Mouse (Mus musculus) frontal cortex, postnatal 10 days (tissue): ENCODE data around the gene Hbb-bt.
"Not testable (repeated sequence)": the region's sequence is repeated elsewhere in the genome, so short reads cannot be mapped to it uniquely, and the experiment has no call there.

Experiments
- DNase-seq, 2 experiments: peaks; one replicate each; pipeline ENCODE4 v3.0.0; 2022; ENCODE audit warnings: low spot score in 2 of 2, mixed read lengths in 1 of 2

Hbb-bt gene

GRCm38 (mm10) chr7:103813766-103814165 is at the start of gene Hbb-bt:
Hbb-bt (minus strand) TSS chr7:103813996.
- no peak for DNase-seq

DNA sequence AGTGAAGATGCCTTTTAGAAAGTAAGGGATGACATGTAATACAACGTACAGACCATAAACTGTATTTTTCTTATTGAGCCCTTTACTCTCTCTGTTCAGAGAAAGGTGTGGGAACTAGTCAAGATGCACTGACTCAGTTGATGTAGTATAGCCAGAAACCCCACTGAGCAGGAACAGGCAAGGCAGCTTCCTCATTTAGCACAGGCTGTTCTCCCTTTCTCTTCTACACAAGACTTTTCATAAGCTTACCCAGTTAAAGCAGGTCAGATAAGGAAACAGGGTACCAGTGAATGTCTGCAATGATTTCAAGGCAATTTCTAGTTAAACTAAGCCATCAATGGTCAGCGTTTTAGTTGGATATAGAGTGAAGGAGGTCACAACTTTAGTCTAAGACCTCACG is 47.7 kb upstream of the Hbb-bt start:
- no peak for DNase-seq

- DNase-seq, result no peak
These were observed 47.1 kb upstream of the Hbb-bt start for GRCm38 (mm10) chr7:103860855-103861254.

DNA sequence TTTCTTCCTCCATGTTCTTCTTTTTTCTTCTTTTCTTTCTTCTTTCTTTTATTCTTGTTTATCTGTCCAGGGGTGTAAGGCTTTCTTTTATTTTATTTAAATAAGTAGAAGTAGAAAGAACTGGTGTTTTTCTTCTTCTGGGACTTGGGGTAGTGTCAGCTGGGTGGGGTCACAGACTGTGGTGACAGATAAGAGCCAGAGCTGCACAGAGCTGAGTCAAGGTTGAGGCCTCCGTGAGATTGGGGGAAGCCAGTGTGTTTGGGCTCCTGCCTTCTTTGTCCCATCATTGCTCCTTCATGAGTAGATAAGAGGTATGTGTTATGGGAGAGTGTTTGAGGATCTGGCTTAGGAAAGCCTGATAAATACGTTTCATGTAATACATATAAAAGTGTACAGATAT is 45.3 kb upstream of the Hbb-bt start:
- no peak for DNase-seq

DNA sequence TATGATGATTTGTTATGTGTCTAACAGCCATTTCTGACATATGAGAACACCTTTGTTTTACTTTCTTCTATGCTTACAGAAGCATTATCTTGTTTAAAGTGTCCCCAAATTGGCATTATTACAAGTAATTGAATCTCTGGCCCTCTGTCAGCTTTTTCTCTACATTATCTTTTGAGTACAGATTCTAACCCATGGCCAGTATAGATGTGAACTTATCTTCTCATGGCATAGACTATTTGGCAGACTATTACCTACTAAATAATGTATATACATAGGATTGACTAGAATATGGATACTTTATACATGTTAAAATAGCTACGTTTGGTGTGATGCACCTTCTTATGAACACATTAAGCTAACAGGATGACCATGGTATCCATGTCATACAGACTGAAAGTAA is 40.9 kb upstream of the Hbb-bt start:
- DNase-seq, result no peak

- DNase-seq, result no peak
These were observed 39.3 kb upstream of the Hbb-bt start, which contains the start of gene Hbb-y for GRCm38 (mm10) chr7:103853090-103853489. Hbb-y (minus strand) TSS chr7:103853216.

- DNase-seq, result no peak
These were observed 30.9 kb upstream of the Hbb-bt start for GRCm38 (mm10) chr7:103844525-103845325.

DNA sequence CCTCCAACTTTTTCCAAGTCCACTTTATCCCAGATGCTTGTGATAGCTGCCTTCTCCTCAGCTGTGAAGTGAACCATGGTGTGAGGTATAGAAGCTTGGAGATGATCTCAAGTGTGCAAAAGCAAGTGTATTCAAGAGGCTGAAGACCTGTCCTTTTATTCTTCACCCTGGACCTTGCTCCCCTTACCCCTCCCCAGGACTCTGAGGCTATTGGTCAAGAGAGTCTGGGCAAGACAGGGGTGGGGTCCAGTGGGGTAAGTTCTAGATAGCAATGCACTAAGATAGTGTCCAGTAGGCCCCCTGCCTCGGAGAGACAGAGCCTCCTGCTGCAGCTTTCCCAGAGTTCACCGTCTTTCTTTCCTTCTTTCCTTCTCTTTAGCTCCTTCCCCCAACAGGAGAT is 29.2 kb upstream of the Hbb-bt start, which contains the start of gene Hbb-bh1:
Hbb-bh1 (minus strand) TSS at position 131 of the 400 bp plus-strand sequence.
- DNase-seq, result no peak

DNA sequence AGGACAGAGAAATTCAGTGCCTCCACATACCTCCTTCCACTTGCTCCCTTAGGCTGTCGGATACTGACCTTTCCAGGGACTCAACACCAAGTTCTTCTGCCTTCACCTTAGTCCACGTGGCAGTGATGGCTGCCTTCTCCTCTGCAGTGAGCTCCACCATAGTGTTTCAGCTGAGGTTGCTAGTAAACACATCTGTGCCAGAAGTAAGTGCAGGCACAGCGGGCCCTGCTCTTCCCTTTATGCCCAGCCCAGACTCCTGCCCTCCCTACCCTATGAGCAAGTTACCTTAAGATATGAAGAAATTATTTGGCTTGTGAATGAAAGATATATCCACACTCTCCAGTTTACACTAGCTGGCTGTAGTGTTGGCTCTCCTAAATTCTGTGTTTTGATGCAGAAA is 26.5 kb upstream of the Hbb-bt start, which contains the start of gene Hbb-bh2:
Hbb-bh2 (minus strand) TSS at position 253 of the 400 bp plus-strand sequence.
- DNase-seq, result no peak

DNA sequence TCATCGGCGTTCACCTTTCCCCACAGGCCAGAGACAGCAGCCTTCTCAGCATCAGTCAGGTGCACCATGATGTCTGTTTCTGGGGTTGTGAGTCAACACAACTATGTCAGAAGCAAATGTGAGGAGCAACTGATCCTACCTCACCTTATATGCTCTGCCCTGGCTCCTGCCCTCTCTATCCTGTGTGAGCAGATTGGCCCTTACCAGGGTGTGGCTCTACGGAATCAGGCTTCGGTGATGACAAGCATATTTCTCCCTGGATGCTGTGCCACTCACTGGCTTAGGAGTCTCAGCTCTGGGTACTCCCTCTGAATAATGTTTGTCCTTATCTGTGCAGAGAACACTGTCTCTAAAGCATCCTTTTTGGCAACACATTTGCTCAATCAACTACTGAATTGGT is 14.0 kb upstream of the Hbb-bt start, which contains the start of gene Hbb-bs:
Hbb-bs (minus strand) TSS at position 289 of the 400 bp plus-strand sequence.
- DNase-seq, result no peak

DNA sequence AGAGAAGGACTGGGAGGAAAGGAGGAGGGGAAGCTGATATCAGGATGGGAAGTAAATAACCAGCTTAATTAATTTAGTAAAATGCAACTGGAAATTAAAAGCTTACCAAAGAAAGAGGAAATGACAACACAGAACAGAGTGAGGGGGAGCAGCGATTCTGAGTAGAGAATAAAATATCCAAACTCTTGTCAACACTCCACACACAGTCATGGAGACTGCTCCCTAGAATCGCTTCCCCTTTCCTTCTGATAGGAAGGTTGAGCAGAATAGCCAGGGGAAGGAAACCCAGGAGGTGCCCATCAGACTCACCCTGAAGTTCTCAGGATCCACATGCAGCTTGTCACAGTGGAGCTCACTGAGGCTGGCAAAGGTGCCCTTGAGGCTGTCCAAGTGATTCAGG is 13.3 kb upstream of the Hbb-bt start:
- DNase-seq, result not testable (repeated sequence)

- no peak for DNase-seq
These were observed 12.6 kb upstream of the Hbb-bt start for GRCm38 (mm10) chr7:103826255-103826887.

DNA sequence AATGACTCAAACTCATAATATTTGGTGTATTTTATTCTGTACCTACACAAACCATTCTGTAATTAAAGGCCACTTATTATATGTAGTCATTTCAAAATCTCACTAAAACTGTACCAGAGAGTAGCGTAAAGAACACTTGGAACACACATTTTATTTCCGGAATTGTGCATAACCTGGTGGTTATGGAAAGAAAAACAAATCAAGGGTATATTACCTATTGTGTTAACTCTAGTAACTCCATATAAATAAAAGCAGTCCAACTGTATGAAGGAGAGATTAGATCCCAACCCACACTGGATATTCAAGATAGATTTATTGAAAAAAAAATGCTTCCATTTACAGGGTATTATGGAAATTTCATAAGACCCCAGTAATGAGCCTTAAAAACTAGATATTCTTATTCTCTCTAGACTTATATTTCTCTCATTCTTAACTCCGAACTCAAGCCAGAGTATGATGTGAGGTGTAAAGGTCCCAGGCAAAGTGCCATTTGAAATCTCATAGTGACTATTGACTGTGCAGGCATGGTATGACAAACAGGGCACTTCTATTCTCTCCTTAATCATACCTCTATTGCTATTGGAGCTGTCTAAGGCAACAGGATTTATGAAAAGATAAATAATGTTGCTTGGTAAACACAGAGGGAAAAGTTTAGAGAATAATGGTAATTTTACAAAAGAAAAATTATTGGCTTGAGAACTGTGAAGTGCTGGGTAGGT is 11.9 kb upstream of the Hbb-bt start:
- no peak for DNase-seq

- DNase-seq, result no peak
These were observed 10.8 kb upstream of the Hbb-bt start for GRCm38 (mm10) chr7:103824597-103824996.

GRCm38 (mm10) chr7:103815085-103815484 is 1.3 kb upstream of the Hbb-bt start:
- DNase-seq, result not testable (repeated sequence)

- DNase-seq, result not testable (repeated sequence)
These were observed 644 bp downstream of the Hbb-bt start for GRCm38 (mm10) chr7:103813152-103813551.

- no peak for DNase-seq
These were observed 1.6 kb downstream of the Hbb-bt start for GRCm38 (mm10) chr7:103812174-103812573.

GRCm38 (mm10) chr7:103811223-103811845 is 2.5 kb downstream of the Hbb-bt start:
- DNase-seq, result no peak

- DNase-seq, result no peak
These were observed 3.0 kb downstream of the Hbb-bt start for GRCm38 (mm10) chr7:103810746-103811145.

DNA sequence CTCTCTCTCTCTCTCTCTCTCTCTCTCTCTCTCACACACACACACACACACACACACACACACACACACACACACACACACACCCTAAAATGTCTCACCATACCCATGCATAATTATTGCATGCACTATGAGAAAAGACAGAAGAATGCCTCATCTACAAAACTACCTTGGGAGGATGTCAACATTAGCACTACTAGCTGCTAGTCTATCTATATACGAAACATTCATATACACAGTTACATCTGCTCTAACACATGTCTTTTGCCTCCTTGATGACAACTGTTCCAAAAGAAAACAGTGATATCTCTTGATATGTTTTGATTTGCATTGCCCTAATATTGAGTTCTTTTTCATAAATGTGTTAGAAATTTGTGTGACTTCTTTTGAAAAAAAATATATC is 3.5 kb downstream of the Hbb-bt start:
- no peak for DNase-seq

GRCm38 (mm10) chr7:103809801-103810155 is 4.0 kb downstream of the Hbb-bt start:
- no peak for DNase-seq
